Mouse (Mus musculus) hindbrain, embryonic 12.5 days (tissue): Measurements from ENCODE around the gene Cdc42bpa. TPM values are rescaled to one million over a fixed set of nuclear protein-coding genes. Genes with fewer than 3 reads are reported as not detected.

Experiments
- ATAC-seq: fragments of 200-750 bp; cut with Nextera tagmentation; 2 replicates; pipeline ENCODE4 v1.8.0; 2017; ENCODE audit warnings: moderate TSS enrichment; ENCODE audit not compliant: low FRiP score
- H3K27ac ChIP-seq: fragments of 300-500 bp; sonication (generic); 2 replicates; pipeline ENCODE4 v1.5.1; 2016; ENCODE audit warnings: mild to moderate bottlenecking
- H3K27me3 ChIP-seq: fragments of 300-500 bp; sonication (generic); 2 replicates; pipeline ENCODE4 v1.6.1; 2016; ENCODE audit warnings: mild to moderate bottlenecking
- H3K36me3 ChIP-seq: fragments of 300-500 bp; sonication (generic); 2 replicates; pipeline ENCODE4 v1.6.1; 2016; ENCODE audit warnings: mild to moderate bottlenecking
- H3K4me1 ChIP-seq: fragments of 300-500 bp; sonication (generic); 2 replicates; pipeline ENCODE4 v1.6.1; 2016
- H3K4me2 ChIP-seq: fragments of 300-500 bp; sonication (generic); replicated peaks from 2 replicates; pipeline ENCODE4 v1.6.1; 2016; ENCODE audit warnings: mild to moderate bottlenecking
- H3K4me3 ChIP-seq: fragments of 300-500 bp; sonication (generic); 2 replicates; pipeline ENCODE4 v1.5.1; 2016; ENCODE audit warnings: mild to moderate bottlenecking
- H3K9ac ChIP-seq: fragments of 300-500 bp; sonication (generic); 2 replicates; pipeline ENCODE4 v1.6.1; 2016; ENCODE audit warnings: mild to moderate bottlenecking, moderate library complexity
- H3K9me3 ChIP-seq: fragments of 300-500 bp; sonication (generic); replicated peaks from 2 replicates; pipeline ENCODE4 v1.6.1; 2016; ENCODE audit warnings: mild to moderate bottlenecking
- WGBS: fragments of 180-500 bp; shearing (Covaris S2); methylation state at CpG from one replicate; pipeline ENCODE4 v1.1.7; 2016; 5-methylcytosine and 5-hydroxymethylcytosine counted together
- polyA plus RNA-seq: library from polyadenylated mRNA; unstranded; fragments of >200 nt; fragmentation: Nextera tagmentation; extraction: Ambion mirVana; gene quantifications from 2 replicates; pipeline ENCODE4 v1.2.1, GENCODE M21; 2016

Cdc42bpa gene
- 21.9 and 22.3 TPM in 2 replicates for polyA plus RNA-seq

DNA sequence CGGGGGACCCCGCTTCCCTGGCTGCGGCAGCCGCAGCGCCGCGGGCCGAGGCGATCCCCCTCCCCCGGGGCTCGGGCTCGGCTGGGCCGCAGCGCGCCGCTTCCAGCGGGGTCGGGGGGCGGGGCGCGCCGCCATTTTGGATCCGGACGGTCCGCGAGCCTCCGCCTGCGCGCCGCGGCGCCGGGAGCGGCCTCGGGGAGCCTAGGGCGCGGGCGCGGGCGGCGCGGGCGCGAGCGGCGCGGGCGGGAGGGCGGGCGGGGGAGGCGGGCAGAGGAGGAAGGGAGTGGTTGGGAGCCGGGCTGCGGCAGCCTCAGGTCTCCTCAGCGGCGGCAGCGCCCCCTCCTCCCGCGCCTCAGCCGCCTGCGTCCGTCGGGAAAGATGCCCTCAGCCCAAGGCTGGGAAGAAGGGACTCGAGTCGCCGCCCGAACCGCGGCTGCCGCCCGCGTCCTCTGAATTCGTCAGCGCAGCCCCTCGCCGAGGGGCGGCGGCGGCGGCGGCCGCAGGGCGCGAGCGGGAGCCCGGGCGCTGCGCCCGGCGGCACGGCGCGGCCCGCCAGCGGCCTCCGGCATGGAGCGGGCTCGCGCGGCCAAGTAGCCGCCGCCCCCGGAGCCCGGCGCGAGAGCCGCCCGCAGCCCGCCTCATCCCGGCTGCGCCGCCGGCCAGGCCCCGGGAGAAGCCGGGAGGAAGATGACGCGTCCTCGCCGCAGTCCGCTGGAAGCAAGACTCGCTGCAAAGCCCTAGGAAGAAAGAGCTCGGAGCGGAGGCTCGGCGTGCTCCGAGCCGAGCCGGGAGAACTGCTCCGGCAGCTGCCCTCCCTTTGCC lies at the start of gene Cdc42bpa:
TSS of gene Cdc42bpa (plus strand) at position 752 of the 822 bp plus-strand sequence.
- Histone ChIP-seq H3K9ac (peak within 1 kb of the TSS; percentile 92), H3K27ac (peak within 1 kb of the TSS; percentile 94), H3K27me3 (no peaks in the 10 kb centered on the region; the same call in 1 of the 2 replicates), H3K36me3 (no peaks in the 10 kb centered on the region), H3K4me2 (peak within 1 kb of the TSS; percentile 92), H3K4me1 (peaks cover 30% of the 10 kb centered on the region), H3K4me3 (peak within 1 kb of the TSS; percentile 75), H3K9me3 (no peaks in the 10 kb centered on the region)
- ATAC-seq, result peak; percentile 97
- under 1% methylated on average over 90 of the region's 128 CpGs for WGBS

DNA sequence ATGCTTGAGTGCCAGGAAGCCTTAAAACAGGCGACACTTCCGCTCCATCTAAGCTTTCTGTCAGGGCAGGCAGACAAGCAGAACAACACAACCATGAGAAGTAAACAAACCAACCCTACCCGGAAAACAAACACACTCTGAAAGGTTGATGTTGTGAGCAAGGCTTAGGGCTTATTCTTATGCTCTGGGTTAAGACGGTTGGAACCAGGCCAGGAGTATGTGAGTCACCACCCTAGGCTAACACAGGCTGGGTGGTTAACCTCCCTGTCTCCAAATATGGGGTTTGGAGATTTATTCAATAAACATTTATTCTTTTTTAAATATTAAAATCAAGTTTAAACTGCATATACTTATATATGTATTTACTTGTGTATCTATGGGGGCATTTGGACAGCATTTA lies 46.8 kb upstream of the Cdc42bpa start:
- no peak overlapping the region for H3K9ac ChIP-seq
- 83% methylated on average over 4 of the region's 4 CpGs for WGBS
- no peaks in the 10 kb centered on the region for H3K4me1 ChIP-seq
- H3K36me3 ChIP-seq, result no peaks in the 10 kb centered on the region
- H3K9me3 ChIP-seq, result no peaks in the 10 kb centered on the region
- no peak overlapping the region for H3K4me3 ChIP-seq
- H3K27ac ChIP-seq, result no peak overlapping the region
- ATAC-seq, result no peak
- no peak overlapping the region for H3K4me2 ChIP-seq
- no peaks in the 10 kb centered on the region for H3K27me3 ChIP-seq

DNA sequence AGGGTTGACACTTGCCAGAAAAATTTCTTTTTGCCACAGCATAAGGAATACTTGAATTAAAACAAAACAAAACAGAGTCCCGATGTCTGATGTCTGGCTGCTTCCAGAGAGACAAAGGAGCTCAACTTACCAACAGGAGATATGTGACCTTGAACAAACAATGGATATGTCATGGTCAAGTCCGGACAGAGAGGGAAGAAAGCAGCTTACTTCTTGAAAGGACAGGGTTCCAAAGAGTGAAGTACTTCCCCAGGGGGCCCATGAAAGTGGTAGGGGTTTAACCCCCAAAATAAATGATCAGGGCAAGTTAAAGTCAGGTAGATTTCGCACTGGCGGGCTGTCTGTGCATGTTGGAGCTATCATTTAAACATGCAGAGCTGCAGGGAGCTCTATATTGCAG lies 43.2 kb upstream of the Cdc42bpa start:
- 55% methylated on average over 4 of the region's 4 CpGs for WGBS
- Histone ChIP-seq H3K27ac (no peak overlapping the region), H3K4me2 (no peak overlapping the region), H3K4me1 (no peaks in the 10 kb centered on the region), H3K4me3 (no peak overlapping the region), H3K27me3 (no peaks in the 10 kb centered on the region), H3K9ac (no peak overlapping the region), H3K36me3 (no peaks in the 10 kb centered on the region), H3K9me3 (no peaks in the 10 kb centered on the region)
- ATAC-seq, result no peak

DNA sequence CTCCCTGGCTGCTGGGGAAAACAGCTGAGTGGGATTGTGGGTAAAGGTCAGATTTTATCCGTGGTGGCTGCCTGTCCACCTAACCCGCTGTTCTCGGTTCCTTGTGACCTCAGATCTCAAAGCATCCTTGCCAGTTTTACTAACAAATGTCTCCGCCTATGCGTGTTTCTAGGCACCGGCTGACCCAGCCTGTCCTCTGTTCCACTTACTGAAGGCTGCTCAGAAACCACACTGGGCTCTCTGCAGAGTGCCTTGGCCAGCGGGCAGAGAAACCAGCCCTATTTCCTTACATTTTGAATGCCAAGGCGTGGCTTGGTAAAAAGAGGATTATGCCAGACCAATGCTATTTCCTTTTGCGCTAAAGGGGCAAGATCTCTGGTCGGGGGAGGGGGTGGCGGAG lies 42.8 kb upstream of the Cdc42bpa start:
- Histone ChIP-seq H3K27me3 (no peaks in the 10 kb centered on the region), H3K9ac (no peak overlapping the region), H3K9me3 (no peaks in the 10 kb centered on the region), H3K27ac (no peak overlapping the region), H3K4me2 (no peak overlapping the region), H3K36me3 (no peaks in the 10 kb centered on the region), H3K4me1 (no peaks in the 10 kb centered on the region), H3K4me3 (no peak overlapping the region)
- 82% methylated on average over 11 of the region's 11 CpGs for WGBS
- ATAC-seq, result no peak

DNA sequence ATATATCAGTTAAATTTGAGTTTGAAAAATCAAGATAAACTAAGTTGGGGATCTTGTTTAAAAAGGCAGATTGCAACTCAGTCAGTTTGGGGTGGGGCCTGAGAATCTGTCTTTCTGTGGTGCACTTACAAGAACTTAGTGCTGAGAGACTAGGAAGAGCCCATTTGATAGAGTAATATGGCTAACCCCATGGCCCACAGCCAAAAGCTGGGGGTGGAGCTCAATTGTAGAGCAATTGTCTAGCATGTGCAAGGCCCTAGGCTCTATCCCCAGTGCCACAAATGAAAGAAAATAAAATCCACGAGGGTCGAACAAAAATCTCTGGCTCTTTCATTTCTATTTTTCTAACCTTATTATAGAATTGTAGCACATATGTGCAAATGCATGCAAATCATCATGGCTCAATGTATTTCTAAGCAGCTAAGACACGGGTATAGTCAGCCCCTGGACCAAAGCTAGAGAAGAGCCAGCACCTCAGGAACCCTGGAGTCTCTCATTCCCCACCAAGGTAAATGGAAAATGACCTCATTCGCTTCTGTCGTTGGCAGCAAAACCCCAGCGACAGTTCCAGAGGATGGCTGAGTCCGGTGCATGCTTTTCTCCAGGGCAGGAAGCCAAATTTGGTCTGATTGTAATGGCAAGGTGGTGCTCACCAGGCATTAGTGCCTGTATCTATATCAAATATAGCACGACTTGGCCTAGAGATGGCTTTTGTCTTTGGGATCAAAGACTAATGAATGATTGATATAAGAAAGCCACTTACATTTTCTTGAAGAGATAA lies 40.4 kb upstream of the Cdc42bpa start:
- no peaks in the 10 kb centered on the region for H3K27me3 ChIP-seq
- no peaks in the 10 kb centered on the region for H3K4me1 ChIP-seq
- no peak overlapping the region for H3K4me3 ChIP-seq
- no peak for ATAC-seq
- 87% methylated on average over 8 of the region's 8 CpGs for WGBS
- H3K27ac ChIP-seq, result no peak overlapping the region
- no peak overlapping the region for H3K9ac ChIP-seq
- no peaks in the 10 kb centered on the region for H3K36me3 ChIP-seq
- no peaks in the 10 kb centered on the region for H3K9me3 ChIP-seq
- H3K4me2 ChIP-seq, result no peak overlapping the region

DNA sequence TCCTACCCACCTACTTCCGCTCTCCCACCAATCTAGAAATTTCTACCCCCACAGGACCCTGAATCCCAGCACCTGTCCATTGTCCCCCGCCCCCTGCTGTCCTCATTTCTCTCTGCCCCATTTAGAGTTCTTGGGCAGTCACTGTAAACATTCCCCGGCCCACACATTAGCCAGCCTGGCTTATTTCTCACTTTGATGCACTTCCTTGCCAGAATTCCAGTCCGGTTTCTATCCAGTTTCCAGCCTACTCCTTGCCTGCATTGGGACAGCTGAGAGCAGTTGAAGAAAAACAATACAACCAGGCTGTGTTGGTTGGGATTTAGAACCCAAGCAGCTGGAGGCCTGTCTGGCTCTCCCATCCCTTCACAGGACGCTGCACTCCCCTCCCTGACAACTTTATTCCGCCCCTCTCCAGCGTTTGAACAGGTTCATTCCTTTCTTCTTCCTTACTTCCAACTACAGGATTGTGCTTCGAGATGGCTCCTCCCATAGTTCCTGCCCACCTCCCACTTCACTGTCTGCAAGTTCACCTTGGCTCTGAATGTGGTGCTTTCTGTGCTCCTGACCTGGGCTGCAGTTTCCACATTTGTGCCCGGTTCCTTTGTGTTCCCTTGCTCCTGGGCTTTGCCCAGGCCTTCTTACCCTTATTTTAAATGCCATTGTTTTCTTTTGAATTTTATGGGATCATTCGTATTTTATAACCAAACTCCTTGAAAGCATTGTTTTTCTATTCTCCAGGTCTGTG lies 36.4 kb upstream of the Cdc42bpa start:
- H3K9ac ChIP-seq, result no peak overlapping the region
- no peaks in the 10 kb centered on the region for H3K27me3 ChIP-seq
- no peak overlapping the region for H3K4me3 ChIP-seq
- ATAC-seq, result no peak
- 65% methylated on average over 10 of the region's 10 CpGs for WGBS
- no peaks in the 10 kb centered on the region for H3K4me1 ChIP-seq
- no peaks in the 10 kb centered on the region for H3K9me3 ChIP-seq
- no peaks in the 10 kb centered on the region for H3K36me3 ChIP-seq
- H3K27ac ChIP-seq, result no peak overlapping the region
- H3K4me2 ChIP-seq, result no peak overlapping the region

DNA sequence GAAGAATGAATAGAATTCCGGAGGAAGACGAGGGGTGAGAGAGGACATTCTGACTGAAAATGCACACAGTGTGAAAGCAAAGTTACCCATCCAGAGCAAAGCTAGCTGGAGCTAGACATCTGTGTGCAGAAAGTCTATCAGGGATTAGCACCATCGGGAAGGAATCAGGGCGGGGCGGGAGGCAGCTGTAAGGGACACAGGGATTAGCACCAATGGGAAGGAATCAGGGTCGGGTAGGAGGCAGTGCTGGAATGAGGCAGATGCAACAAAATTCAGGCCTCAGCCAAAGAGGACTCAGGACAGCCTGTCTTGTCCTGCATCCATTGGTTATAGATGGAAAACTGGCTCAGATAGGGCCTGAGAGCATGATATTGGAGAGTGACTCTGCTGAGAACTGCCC lies 34.0 kb upstream of the Cdc42bpa start:
- no peaks in the 10 kb centered on the region for H3K36me3 ChIP-seq
- WGBS, result 84% methylated on average over 6 of the region's 6 CpGs
- no peaks in the 10 kb centered on the region for H3K4me1 ChIP-seq
- H3K9me3 ChIP-seq, result no peaks in the 10 kb centered on the region
- H3K9ac ChIP-seq, result no peak overlapping the region
- no peaks in the 10 kb centered on the region for H3K27me3 ChIP-seq
- no peak overlapping the region for H3K27ac ChIP-seq
- no peak overlapping the region for H3K4me3 ChIP-seq
- ATAC-seq, result no peak
- H3K4me2 ChIP-seq, result no peak overlapping the region

DNA sequence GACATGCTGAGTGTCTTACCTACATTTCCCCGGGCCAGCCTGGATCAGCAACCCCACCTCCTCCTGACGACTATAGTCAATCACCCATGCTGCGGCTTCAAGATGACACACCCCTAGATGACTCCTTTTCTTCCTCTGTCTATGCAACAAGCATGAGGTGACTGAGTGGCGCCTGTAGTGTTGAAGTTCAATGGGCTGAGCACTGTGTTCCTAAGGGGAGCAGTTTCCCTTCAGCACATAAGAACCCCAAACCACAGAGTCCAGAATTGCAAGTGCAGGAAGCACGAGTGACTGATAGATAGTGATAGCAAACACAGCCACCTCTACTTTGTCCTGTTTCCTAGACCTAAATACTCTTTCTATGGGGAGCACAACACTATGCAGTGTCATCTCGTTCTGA lies 33.2 kb upstream of the Cdc42bpa start:
- Histone ChIP-seq H3K9me3 (no peaks in the 10 kb centered on the region), H3K9ac (no peak overlapping the region), H3K4me2 (no peak overlapping the region), H3K4me3 (no peak overlapping the region), H3K4me1 (no peaks in the 10 kb centered on the region), H3K27me3 (no peaks in the 10 kb centered on the region), H3K27ac (no peak overlapping the region), H3K36me3 (no peaks in the 10 kb centered on the region)
- no peak for ATAC-seq
- 88% methylated on average over 6 of the region's 6 CpGs for WGBS

DNA sequence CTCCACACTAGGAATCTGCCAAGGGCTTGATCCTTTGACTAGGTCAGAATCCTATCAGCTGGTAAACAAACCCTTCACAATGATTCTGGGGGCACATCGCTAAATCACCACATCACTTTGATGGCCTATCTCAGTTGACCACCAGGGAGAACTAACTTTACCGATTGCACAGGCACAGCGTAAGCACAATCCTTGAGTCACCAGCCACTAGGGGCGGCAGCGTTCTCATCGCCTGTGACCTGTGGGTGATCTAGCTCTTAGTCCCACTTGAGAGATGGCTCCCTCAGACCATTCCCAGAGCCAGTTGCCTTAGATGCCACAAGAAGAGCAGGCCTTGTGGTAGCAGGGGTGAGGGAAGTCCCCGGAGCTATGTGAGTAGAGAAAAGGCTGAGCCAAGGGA lies 31.4 kb upstream of the Cdc42bpa start:
- Histone ChIP-seq H3K36me3 (no peaks in the 10 kb centered on the region), H3K27me3 (no peaks in the 10 kb centered on the region), H3K4me2 (no peak overlapping the region), H3K4me1 (no peaks in the 10 kb centered on the region), H3K27ac (no peak overlapping the region), H3K9me3 (no peaks in the 10 kb centered on the region), H3K4me3 (no peak overlapping the region), H3K9ac (no peak overlapping the region)
- no peak for ATAC-seq
- WGBS, result 53% methylated on average over 7 of the region's 7 CpGs

DNA sequence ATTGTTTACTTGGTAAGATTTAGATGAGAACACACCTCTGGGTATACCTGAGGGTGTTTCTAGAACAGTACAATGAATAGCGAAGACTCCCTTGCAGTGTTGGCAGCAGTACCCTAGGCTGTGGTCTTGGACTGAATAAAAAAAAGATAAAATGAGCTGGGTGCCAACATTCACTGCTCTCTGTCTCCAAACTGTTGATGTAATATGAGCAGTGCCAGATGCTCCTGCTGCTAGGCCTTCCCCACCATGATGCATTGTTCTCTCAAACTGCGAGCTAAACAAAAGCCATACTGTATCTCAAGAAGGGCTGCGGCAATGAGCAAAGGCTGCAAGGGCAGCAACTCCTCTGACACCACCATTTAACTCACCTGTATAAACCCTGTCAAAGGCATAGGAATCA lies 29.0 kb upstream of the Cdc42bpa start:
- ATAC-seq, result no peak
- Histone ChIP-seq H3K4me2 (no peak overlapping the region), H3K27ac (no peak overlapping the region), H3K36me3 (no peaks in the 10 kb centered on the region), H3K4me1 (no peaks in the 10 kb centered on the region), H3K4me3 (no peak overlapping the region), H3K9me3 (no peaks in the 10 kb centered on the region), H3K9ac (no peak overlapping the region), H3K27me3 (no peaks in the 10 kb centered on the region)
- 66% methylated on average over 3 of the region's 3 CpGs for WGBS

DNA sequence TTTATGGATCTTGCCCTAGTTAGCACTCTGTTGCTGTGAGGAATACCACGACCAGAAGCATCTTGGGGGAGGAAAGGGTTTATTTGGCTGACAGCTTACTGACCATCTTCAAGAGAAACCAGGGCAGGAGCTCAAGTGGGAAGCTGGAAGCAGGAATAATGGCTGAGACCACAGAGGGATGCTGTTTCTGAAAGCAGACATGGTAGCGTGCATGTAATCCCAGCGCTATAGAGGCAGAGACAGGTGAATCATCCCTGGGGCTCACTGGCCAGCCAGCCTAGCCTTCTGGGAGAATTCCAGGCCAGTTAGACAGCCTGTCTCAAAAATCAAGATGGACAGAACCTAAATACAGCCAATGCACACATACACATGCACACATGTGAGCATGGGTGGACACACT lies 26.2 kb upstream of the Cdc42bpa start:
- Histone ChIP-seq H3K9me3 (no peaks in the 10 kb centered on the region), H3K9ac (no peak overlapping the region), H3K4me1 (no peaks in the 10 kb centered on the region), H3K27ac (no peak overlapping the region), H3K27me3 (no peaks in the 10 kb centered on the region), H3K4me3 (no peak overlapping the region), H3K4me2 (no peak overlapping the region), H3K36me3 (no peaks in the 10 kb centered on the region)
- no peak for ATAC-seq
- WGBS, result 96% methylated on average over 3 of the region's 3 CpGs

DNA sequence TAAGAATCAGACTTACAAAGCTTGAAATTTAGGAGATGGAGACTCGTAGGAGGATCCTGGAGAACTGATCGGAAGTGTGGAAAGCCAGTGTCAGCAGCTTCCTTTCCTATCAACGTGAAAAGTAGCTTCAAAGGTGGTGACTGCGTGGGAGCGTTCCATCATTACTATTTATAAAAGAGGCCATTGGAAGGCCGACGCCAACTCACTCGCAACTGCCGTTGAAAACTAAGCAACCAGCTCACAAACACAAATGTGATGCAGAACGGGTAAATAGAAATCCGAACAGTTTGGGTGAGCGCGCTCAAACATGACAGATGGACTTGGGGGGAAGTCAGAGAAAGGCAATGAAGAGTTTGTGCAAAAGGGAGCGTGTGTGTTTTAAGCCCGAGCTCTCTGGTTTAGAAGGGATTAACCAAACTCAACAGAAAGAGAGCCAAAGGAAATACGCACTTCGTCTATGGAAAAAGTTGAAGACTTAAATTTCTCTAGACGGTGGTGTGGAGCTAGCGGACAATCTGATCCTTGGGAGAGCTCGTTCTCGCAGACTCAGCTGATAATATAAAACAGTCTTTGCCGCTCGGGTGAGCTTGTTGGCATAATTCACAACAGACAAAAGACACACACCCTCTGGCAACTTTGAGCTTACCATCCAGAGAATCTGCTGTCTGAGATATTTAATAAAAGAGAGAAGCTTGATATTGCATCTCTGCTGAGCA lies 20.0 kb upstream of the Cdc42bpa start:
- H3K27me3 ChIP-seq, result no peaks in the 10 kb centered on the region
- no peaks in the 10 kb centered on the region for H3K36me3 ChIP-seq
- 79% methylated on average over 23 of the region's 23 CpGs for WGBS
- no peak overlapping the region for H3K4me3 ChIP-seq
- no peak overlapping the region for H3K9ac ChIP-seq
- no peak for ATAC-seq
- H3K4me2 ChIP-seq, result no peak overlapping the region
- no peaks in the 10 kb centered on the region for H3K9me3 ChIP-seq
- H3K4me1 ChIP-seq, result no peaks in the 10 kb centered on the region
- H3K27ac ChIP-seq, result no peak overlapping the region
